Mouse (Mus musculus): Measurements from ENCODE around the gene Ptov1. TPM values are rescaled to one million over a fixed set of nuclear protein-coding genes. Genes with fewer than 3 reads are reported as not detected.

Gene Ptov1
- polyA plus RNA-seq, 1 experiment from 2014 or later: 458 TPM

DNA sequence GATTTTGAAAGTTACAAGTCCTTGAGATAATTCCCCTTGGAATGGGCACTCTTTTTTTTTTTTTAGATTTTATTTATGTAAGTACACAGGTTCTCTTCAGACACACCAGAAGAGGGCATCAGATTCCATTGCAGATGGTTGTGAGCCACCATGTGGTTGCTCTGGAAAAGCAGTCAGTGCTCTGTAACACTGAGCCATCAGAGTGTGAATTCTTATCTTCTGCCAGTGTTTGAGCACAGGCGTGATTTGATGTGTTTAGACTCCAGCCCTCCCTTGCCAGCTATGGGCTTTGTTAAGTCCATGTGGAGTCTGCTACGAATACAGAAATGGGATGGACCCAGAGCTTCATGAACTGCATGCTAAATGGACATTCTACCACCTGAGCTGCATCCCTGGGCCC lies 51.4 kb downstream of the Ptov1 start:
- Histone ChIP-seq H3K4me2 (ENCODE audit: low read length) (peak overlapping the region; percentile 87), H3K36me3 (ENCODE audit: control insufficient read depth, insufficient read depth, low read length) (0 out of 2 replicates have a peak, but pooled peaks cover 4% of the 10 kb centered on the region), H3K4me3 (ENCODE audit: low read depth, low read length) (peak overlapping the region; percentile 90), H3K9me3 (replicated peaks; ENCODE audit: control insufficient read depth, low read length) (no peaks in the 10 kb centered on the region), H3K27ac (ENCODE audit: low read depth, low read length) (peak overlapping the region; percentile 23; the same call in 1 of the 2 replicates), H3K27me3 (replicated peaks; ENCODE audit: control insufficient read depth, insufficient read depth, low read length) (no peaks in the 10 kb centered on the region), H3K4me1 (ENCODE audit: control insufficient read depth, insufficient read depth, low read length) (peaks cover 29% of the 10 kb centered on the region), H3K9ac (ENCODE audit: low read length) (peak overlapping the region; percentile 91; the same call in 1 of the 2 replicates)
- no peak for ATAC-seq
- peak; percentile 57 for DNase-seq (ENCODE audit: low spot score)
- WGBS: 10% methylated on average over 2 of the region's 2 CpGs

GRCm38 (mm10) chr7:44817441-44817840 lies 52.1 kb downstream of the Ptov1 start:
- peak overlapping the region; percentile 87 for H3K4me2 ChIP-seq (ENCODE audit: low read length)
- H3K36me3 ChIP-seq (ENCODE audit: control insufficient read depth, insufficient read depth, low read length): 0 out of 2 replicates have a peak, but pooled peaks cover 7% of the 10 kb centered on the region
- H3K27ac ChIP-seq (ENCODE audit: low read depth, low read length): no peak overlapping the region
- DNase-seq (ENCODE audit: low spot score): no peak
- WGBS: 26% methylated on average over 3 of the region's 3 CpGs
- peak overlapping the region; percentile 91 for H3K9ac ChIP-seq (ENCODE audit: low read length)
- no peak for ATAC-seq
- H3K4me3 ChIP-seq (ENCODE audit: low read depth, low read length): peak overlapping the region; percentile 90
- H3K27me3 ChIP-seq (replicated peaks; ENCODE audit: control insufficient read depth, insufficient read depth, low read length): no peaks in the 10 kb centered on the region
- peaks cover 28% of the 10 kb centered on the region for H3K4me1 ChIP-seq (ENCODE audit: control insufficient read depth, insufficient read depth, low read length)
- H3K9me3 ChIP-seq (replicated peaks; ENCODE audit: control insufficient read depth, low read length): no peaks in the 10 kb centered on the region

DNA sequence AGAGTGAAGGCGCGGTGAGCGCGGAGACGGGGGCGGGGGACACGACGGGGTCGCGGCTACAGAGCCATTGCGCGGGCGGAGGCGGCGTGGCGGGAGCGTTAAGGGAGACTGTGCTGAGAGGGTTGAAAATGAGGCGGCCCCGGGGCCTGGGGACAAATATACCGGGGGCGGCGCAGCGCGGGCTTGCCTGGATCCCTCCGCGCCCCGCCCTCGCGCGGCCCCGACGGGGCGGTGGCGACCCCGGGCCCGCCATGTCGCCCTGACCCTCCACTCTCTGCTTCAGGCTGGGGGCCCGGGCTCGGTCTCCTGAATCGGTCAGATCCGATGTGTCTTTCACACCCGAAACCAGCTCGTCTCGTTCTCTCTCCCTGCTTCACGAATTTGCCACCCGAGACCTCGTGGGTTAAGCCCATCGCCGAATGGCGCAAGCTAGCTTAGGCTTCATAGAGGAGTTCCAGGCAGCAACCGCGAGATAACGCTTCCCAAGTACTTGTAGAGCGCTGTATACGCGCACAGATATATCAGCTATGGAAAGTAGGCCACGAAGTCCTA lies 53.0 kb downstream of the Ptov1 start, which contains the start of gene Atf5:
TSS of gene Atf5 (minus strand) at position 189 of the 552 bp plus-strand sequence.
- peak within 1 kb of the TSS; percentile 91 for H3K9ac ChIP-seq (ENCODE audit: low read length)
- peak within 1 kb of the TSS; percentile 87 for H3K4me2 ChIP-seq (ENCODE audit: low read length)
- H3K9me3 ChIP-seq (replicated peaks; ENCODE audit: control insufficient read depth, low read length): no peaks in the 10 kb centered on the region
- peak within 1 kb of the TSS; percentile 90 for H3K4me3 ChIP-seq (ENCODE audit: low read depth, low read length)
- peak within 1 kb of the TSS; percentile 90 for H3K27ac ChIP-seq (ENCODE audit: low read depth, low read length)
- DNase-seq (ENCODE audit: low spot score) (peak; percentile 49), ATAC-seq (no peak; the same call in 1 of the 2 replicates)
- no peaks in the 10 kb centered on the region for H3K27me3 ChIP-seq (replicated peaks; ENCODE audit: control insufficient read depth, insufficient read depth, low read length)
- H3K36me3 ChIP-seq (ENCODE audit: control insufficient read depth, insufficient read depth, low read length): 0 out of 2 replicates have a peak, but pooled peaks cover 7% of the 10 kb centered on the region
- WGBS: under 1% methylated on average over 51 of the region's 57 CpGs
- peaks cover 28% of the 10 kb centered on the region for H3K4me1 ChIP-seq (ENCODE audit: control insufficient read depth, insufficient read depth, low read length)

- under 1% methylated on average over 62 of the region's 62 CpGs for WGBS
- H3K4me3 ChIP-seq (ENCODE audit: low read depth, low read length): peak within 1 kb of the TSS; percentile 90
- DNase-seq (ENCODE audit: low spot score): peak; percentile 99
Measured at GRCm38 (mm10) chr7:44815721-44816469, 53.7 kb downstream of the Ptov1 start, which contains the start of the genes Nup62 and Il4i1. TSS of gene Nup62 (plus strand) at chr7:44816088. TSS of gene Il4i1 (plus strand) at chr7:44816387.

DNA sequence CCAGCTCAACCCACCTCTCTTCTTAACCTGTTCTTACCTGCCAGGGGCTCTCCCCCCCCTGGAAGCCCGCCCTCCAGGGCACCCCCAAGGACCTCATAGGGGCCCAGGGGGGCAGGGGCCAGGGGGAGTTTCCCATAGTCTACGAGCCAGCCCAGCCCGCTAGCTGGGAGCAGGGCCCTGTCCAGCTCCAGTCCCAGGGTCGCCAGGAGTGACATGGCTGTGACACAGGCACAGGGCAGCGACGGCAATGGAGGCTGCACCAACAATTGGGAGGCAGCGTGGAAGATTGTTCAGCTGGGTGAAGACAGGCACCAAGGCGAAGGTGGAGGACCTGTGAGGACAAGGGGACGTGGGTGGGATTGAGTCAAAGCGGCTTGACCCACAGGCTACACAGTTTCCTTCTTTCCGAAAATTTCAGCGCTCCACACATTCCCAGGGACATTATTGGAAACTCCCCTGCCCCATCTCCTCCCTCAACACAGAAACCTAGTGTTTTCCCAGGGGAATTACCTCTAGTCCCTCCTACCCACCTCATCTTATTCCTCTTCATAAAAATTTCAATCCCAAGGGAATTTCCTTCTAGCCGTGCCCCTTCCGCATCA lies 54.5 kb downstream of the Ptov1 start:
- H3K36me3 ChIP-seq (ENCODE audit: control insufficient read depth, insufficient read depth, low read length): 0 out of 2 replicates have a peak, but pooled peaks cover 11% of the 10 kb centered on the region
- no peaks in the 10 kb centered on the region for H3K9me3 ChIP-seq (replicated peaks; ENCODE audit: control insufficient read depth, low read length)
- H3K27me3 ChIP-seq (replicated peaks; ENCODE audit: control insufficient read depth, insufficient read depth, low read length): no peaks in the 10 kb centered on the region
- peak overlapping the region; percentile 87 for H3K4me2 ChIP-seq (ENCODE audit: low read length)
- H3K27ac ChIP-seq (ENCODE audit: low read depth, low read length): peak overlapping the region; percentile 77; the same call in 1 of the 2 replicates
- H3K4me3 ChIP-seq (ENCODE audit: low read depth, low read length): peak overlapping the region; percentile 90
- WGBS: 27% methylated on average over 14 of the region's 14 CpGs
- H3K4me1 ChIP-seq (ENCODE audit: control insufficient read depth, insufficient read depth, low read length): peaks cover 28% of the 10 kb centered on the region
- ATAC-seq (no peak; the same call in 1 of the 2 replicates), DNase-seq (ENCODE audit: low spot score) (no peak)
- peak overlapping the region; percentile 48 for H3K9ac ChIP-seq (ENCODE audit: low read length)

More at GRCm38 (mm10) chr7:44815721-44816469, 53.7 kb downstream of the Ptov1 start, which contains the start of the genes Nup62 and Il4i1:
- H3K9ac ChIP-seq (ENCODE audit: low read length): peak within 1 kb of the TSS; percentile 91
- H3K27ac ChIP-seq (ENCODE audit: low read depth, low read length): peak within 1 kb of the TSS; percentile 90
- ATAC-seq: peak; percentile 95
- H3K27me3 ChIP-seq (replicated peaks; ENCODE audit: control insufficient read depth, insufficient read depth, low read length): no peaks in the 10 kb centered on the region
- H3K36me3 ChIP-seq (ENCODE audit: control insufficient read depth, insufficient read depth, low read length): 0 out of 2 replicates have a peak, but pooled peaks cover 11% of the 10 kb centered on the region
- H3K9me3 ChIP-seq (replicated peaks; ENCODE audit: control insufficient read depth, low read length): no peaks in the 10 kb centered on the region
- peaks cover 28% of the 10 kb centered on the region for H3K4me1 ChIP-seq (ENCODE audit: control insufficient read depth, insufficient read depth, low read length)
- H3K4me2 ChIP-seq (ENCODE audit: low read length): peak within 1 kb of the TSS; percentile 87

DNA sequence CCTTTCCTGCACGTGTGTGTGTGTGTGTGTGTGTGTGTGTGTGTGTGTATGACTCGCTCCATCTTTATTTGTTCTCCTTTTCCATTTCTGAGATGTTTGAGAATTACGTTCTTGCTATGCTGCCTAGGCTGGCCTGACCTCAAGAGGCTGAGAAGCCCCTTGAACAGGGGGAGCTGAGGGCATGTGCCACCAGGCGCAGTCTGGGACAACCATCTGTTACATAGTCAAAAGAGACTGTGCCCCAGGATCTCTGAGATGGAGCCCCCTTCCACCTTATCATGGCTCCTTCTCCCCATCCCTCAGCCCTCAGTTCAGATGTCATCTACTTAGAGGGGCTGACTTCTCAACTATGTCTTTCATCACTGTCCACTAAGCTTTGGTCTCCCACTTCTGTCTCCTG lies 55.2 kb downstream of the Ptov1 start:
- no peak overlapping the region for H3K4me3 ChIP-seq (ENCODE audit: low read depth, low read length)
- no peak for ATAC-seq
- 96% methylated on average over 4 of the region's 4 CpGs for WGBS
- H3K4me1 ChIP-seq (ENCODE audit: control insufficient read depth, insufficient read depth, low read length): peaks cover 25% of the 10 kb centered on the region
- H3K36me3 ChIP-seq (ENCODE audit: control insufficient read depth, insufficient read depth, low read length): 0 out of 2 replicates have a peak, but pooled peaks cover 8% of the 10 kb centered on the region
- H3K9me3 ChIP-seq (replicated peaks; ENCODE audit: control insufficient read depth, low read length): no peaks in the 10 kb centered on the region
- H3K27me3 ChIP-seq (replicated peaks; ENCODE audit: control insufficient read depth, insufficient read depth, low read length): no peaks in the 10 kb centered on the region
- no peak overlapping the region for H3K4me2 ChIP-seq (ENCODE audit: low read length)
- no peak overlapping the region for H3K27ac ChIP-seq (ENCODE audit: low read depth, low read length)
- no peak for DNase-seq (ENCODE audit: low spot score)
- H3K9ac ChIP-seq (ENCODE audit: low read length): no peak overlapping the region

- Histone ChIP-seq H3K9me3 (replicated peaks; ENCODE audit: control insufficient read depth, low read length) (no peaks in the 10 kb centered on the region), H3K27ac (ENCODE audit: low read depth, low read length) (no peak overlapping the region), H3K27me3 (replicated peaks; ENCODE audit: control insufficient read depth, insufficient read depth, low read length) (no peaks in the 10 kb centered on the region), H3K36me3 (ENCODE audit: control insufficient read depth, insufficient read depth, low read length) (0 out of 2 replicates have a peak, but pooled peaks cover 7% of the 10 kb centered on the region), H3K4me1 (ENCODE audit: control insufficient read depth, insufficient read depth, low read length) (peaks cover 21% of the 10 kb centered on the region), H3K4me3 (ENCODE audit: low read depth, low read length) (no peak overlapping the region), H3K9ac (ENCODE audit: low read length) (no peak overlapping the region), H3K4me2 (ENCODE audit: low read length) (no peak overlapping the region)
- DNase-seq (ENCODE audit: low spot score) (no peak), ATAC-seq (no peak)
- 92% methylated on average over 3 of the region's 3 CpGs for WGBS
Measured at GRCm38 (mm10) chr7:44813985-44814384, 55.6 kb downstream of the Ptov1 start.
